In genomic region chr4:95045133-95045532, GRCm38 (mm10) we compare ENCODE assay signal across 12 mouse cellular contexts. TPM values are rescaled to one million over a fixed set of nuclear protein-coding genes. Genes with fewer than 3 reads are reported as not detected.
A peak's percentile ranks its signal among the peaks of the same experiment; 100 is the strongest.
DNase-seq lines count a peak whose midpoint lies in the region; ATAC-seq and TF ChIP-seq lines count a peak whose summit lies in the region.
"Had no signal": no experiment of that assay in that cellular context is flagged by ENCODE, and none has a peak within 500 bp of the region (broad histone marks: within the 10 kb centered on the region; RNA-seq: fewer than 3 reads in every experiment).

No protein-coding gene starts in this region.

- H3K9me3 ChIP-seq in forebrain, postnatal 0 days (ENCODE audit: low read length): no peaks in the 10 kb centered on the region
- no peaks in the 10 kb centered on the region for H3K9me3 ChIP-seq in forebrain, embryonic 12.5 days
- H3K9me3 ChIP-seq in liver, embryonic 14.5 days (ENCODE audit: control insufficient read depth, low read length): no peaks in the 10 kb centered on the region
- no peaks in the 10 kb centered on the region for H3K9me3 ChIP-seq in liver, embryonic 12.5 days (replicated peaks)
- no peaks in the 10 kb centered on the region for H3K9me3 ChIP-seq in forebrain, embryonic 14.5 days (replicated peaks; ENCODE audit: control insufficient read depth, low read length)
- H3K9me3 ChIP-seq: forebrain, embryonic 10.5 days; hindbrain, embryonic 13.5 days; neural tube, embryonic 13.5 days had no signal

- DNase-seq in forebrain, postnatal 0 days: no peak
- no peak for DNase-seq in liver, embryonic 14.5 days (ENCODE audit: low read depth in 3 of 3, low spot score in 3 of 3)
- DNase-seq in ES-CJ7 (ENCODE audit: low read depth, low spot score) (peak; percentile 27), adipocyte (ENCODE audit: low spot score) (no peak)
- no peak for DNase-seq in forebrain, embryonic 14.5 days (ENCODE audit: low spot score)
- DNase-seq: thymus, postnatal 14 days had no signal

- peaks cover 10% of the 10 kb centered on the region; the same call in 1 of the 2 replicates for H3K4me1 ChIP-seq in forebrain, postnatal 0 days (ENCODE audit: insufficient read depth)
- peaks cover 15% of the 10 kb centered on the region for H3K4me1 ChIP-seq in forebrain, embryonic 12.5 days
- no peaks in the 10 kb centered on the region for H3K4me1 ChIP-seq in liver, embryonic 14.5 days (replicated peaks; ENCODE audit: control insufficient read depth in 2 of 2, insufficient read depth in 2 of 2, low read length in 1 of 2)
- H3K4me1 ChIP-seq in liver, embryonic 12.5 days: peaks cover 6% of the 10 kb centered on the region
- H3K4me1 ChIP-seq in forebrain, embryonic 14.5 days (ENCODE audit: control insufficient read depth, insufficient read depth, low read length): 0 out of 2 replicates have a peak, but pooled peaks cover 9% of the 10 kb centered on the region

- no peak for TF ChIP-seq EP300 in liver, embryonic 14.5 days (IDR thresholded peaks at IDR 0.05; ENCODE audit: low read depth)

- H3K9ac ChIP-seq in forebrain, postnatal 0 days: no peak overlapping the region
- H3K9ac ChIP-seq in forebrain, embryonic 12.5 days: no peak overlapping the region
- H3K9ac ChIP-seq in liver, embryonic 14.5 days (replicated peaks): no peak overlapping the region
- H3K9ac ChIP-seq in liver, embryonic 12.5 days: no peak overlapping the region
- no peak overlapping the region for H3K9ac ChIP-seq in forebrain, embryonic 14.5 days (ENCODE audit: low read length)
- H3K9ac ChIP-seq: hindbrain, embryonic 13.5 days; neural tube, embryonic 13.5 days had no signal

- no peak overlapping the region for H3K27ac ChIP-seq in forebrain, postnatal 0 days (ENCODE audit: low read depth, low read length)
- no peak overlapping the region for H3K27ac ChIP-seq in forebrain, embryonic 12.5 days
- no peak overlapping the region for H3K27ac ChIP-seq in liver, embryonic 14.5 days
- H3K27ac ChIP-seq in liver, embryonic 12.5 days: no peak overlapping the region
- no peak overlapping the region for H3K27ac ChIP-seq in forebrain, embryonic 14.5 days (ENCODE audit: low read depth, low read length)
- H3K27ac ChIP-seq: forebrain, embryonic 10.5 days; hindbrain, embryonic 13.5 days; neural tube, embryonic 13.5 days had no signal

- peak; percentile 51 for TF ChIP-seq CTCF in forebrain, postnatal 0 days (IDR thresholded peaks at IDR 0.05; ENCODE audit: low read depth)
- TF ChIP-seq CTCF in liver, embryonic 14.5 days (IDR thresholded peaks at IDR 0.05; ENCODE audit: low read depth): peak; percentile 18; the same call in 1 of the 2 replicates

- no peak for ATAC-seq in forebrain, postnatal 0 days
- ATAC-seq in forebrain, embryonic 12.5 days (ENCODE audit: low FRiP score): no peak
- no peak for ATAC-seq in liver, embryonic 14.5 days (ENCODE audit: insufficient read depth)
- no peak for ATAC-seq in liver, embryonic 12.5 days
- 0 out of 2 replicates have a peak, but pooled peaks have one; percentile 36 for ATAC-seq in megakaryocyte-erythroid progenitor cell, adult 5-6 weeks (replicated peaks; ENCODE audit: low FRiP score, low TSS enrichment, poor library complexity, severe bottlenecking)
- no peak for ATAC-seq in forebrain, embryonic 14.5 days

- no peaks in the 10 kb centered on the region for H3K36me3 ChIP-seq in forebrain, postnatal 0 days (ENCODE audit: insufficient read depth)
- no peaks in the 10 kb centered on the region for H3K36me3 ChIP-seq in forebrain, embryonic 12.5 days (replicated peaks)
- H3K36me3 ChIP-seq in liver, embryonic 14.5 days (replicated peaks; ENCODE audit: control insufficient read depth, insufficient read depth, low read depth): no peaks in the 10 kb centered on the region
- no peaks in the 10 kb centered on the region for H3K36me3 ChIP-seq in liver, embryonic 12.5 days
- no peaks in the 10 kb centered on the region for H3K36me3 ChIP-seq in forebrain, embryonic 14.5 days (ENCODE audit: control insufficient read depth, insufficient read depth, low read length)
- H3K36me3 ChIP-seq: forebrain, embryonic 10.5 days; hindbrain, embryonic 13.5 days; neural tube, embryonic 13.5 days had no signal

- H3K27me3 ChIP-seq in forebrain, postnatal 0 days (ENCODE audit: insufficient read depth, low read length): no peaks in the 10 kb centered on the region
- peaks cover 3% of the 10 kb centered on the region; the same call in 1 of the 2 replicates for H3K27me3 ChIP-seq in forebrain, embryonic 12.5 days
- H3K27me3 ChIP-seq in liver, embryonic 14.5 days (ENCODE audit: control insufficient read depth, insufficient read depth, low read length): peaks cover 12% of the 10 kb centered on the region
- peaks cover 21% of the 10 kb centered on the region for H3K27me3 ChIP-seq in liver, embryonic 12.5 days (replicated peaks)
- no peaks in the 10 kb centered on the region for H3K27me3 ChIP-seq in forebrain, embryonic 14.5 days (replicated peaks; ENCODE audit: control insufficient read depth, insufficient read depth, low read length)
- H3K27me3 ChIP-seq: hindbrain, embryonic 13.5 days; neural tube, embryonic 13.5 days had no signal

- no peak overlapping the region for H3K4me2 ChIP-seq in forebrain, postnatal 0 days (ENCODE audit: low read depth)
- no peak overlapping the region for H3K4me2 ChIP-seq in forebrain, embryonic 12.5 days
- H3K4me2 ChIP-seq in liver, embryonic 14.5 days (ENCODE audit: low read depth): no peak overlapping the region
- no peak overlapping the region for H3K4me2 ChIP-seq in liver, embryonic 12.5 days
- no peak overlapping the region for H3K4me2 ChIP-seq in forebrain, embryonic 14.5 days (ENCODE audit: low read length)
- H3K4me2 ChIP-seq: hindbrain, embryonic 13.5 days; neural tube, embryonic 13.5 days had no signal

- 77% methylated on average over 1 of the region's 1 CpGs for WGBS in forebrain, postnatal 0 days
- WGBS in forebrain, embryonic 12.5 days: 97% methylated on average over 1 of the region's 1 CpGs
- 63% methylated on average over 1 of the region's 1 CpGs for WGBS in liver, embryonic 14.5 days (ENCODE audit: insufficient replicate concordance)
- 71% methylated on average over 1 of the region's 1 CpGs for WGBS in liver, embryonic 12.5 days (ENCODE audit: insufficient replicate concordance)
- 87% methylated on average over 1 of the region's 1 CpGs for WGBS in forebrain, embryonic 14.5 days

- no peak overlapping the region for H3K4me3 ChIP-seq in forebrain, postnatal 0 days (ENCODE audit: low read depth, low read length)
- H3K4me3 ChIP-seq in forebrain, embryonic 12.5 days (replicated peaks): no peak overlapping the region
- no peak overlapping the region for H3K4me3 ChIP-seq in liver, embryonic 14.5 days (ENCODE audit: insufficient read depth in 1 of 2, low read depth in 2 of 2, low read length in 2 of 2)
- no peak overlapping the region for H3K4me3 ChIP-seq in liver, embryonic 12.5 days
- H3K4me3 ChIP-seq in forebrain, embryonic 14.5 days (ENCODE audit: low read depth, low read length): no peak overlapping the region
- H3K4me3 ChIP-seq: forebrain, embryonic 10.5 days; hindbrain, embryonic 13.5 days; neural tube, embryonic 13.5 days had no signal

RNA-seq across cellular contexts. Expression of gene Jun, which starts 6.9 kb away (rescaled TPM):
- total RNA-seq in forebrain, postnatal 0 days (2014; rRNA removed): 39.3 and 42.9 TPM in 2 replicates
- 47.0 and 50.1 TPM in 2 replicates for polyA plus RNA-seq in forebrain, postnatal 0 days (2015; fragmentation: Nextera tagmentation; extraction: Ambion mirVana)
- 101 and 107 TPM in 2 replicates for polyA plus RNA-seq in forebrain, embryonic 12.5 days (2016; fragmentation: Nextera tagmentation; extraction: Ambion mirVana)
- 2.0 and 2.4 TPM in 2 replicates for polyA plus RNA-seq in liver, embryonic 14.5 days (2012; rRNA removed)
- 1.1 and 1.4 TPM in 2 replicates for polyA plus RNA-seq in liver, embryonic 14.5 days (2014; fragmentation: Nextera tagmentation; extraction: Ambion mirVana)
- 12.0 and 12.2 TPM in 2 replicates for polyA plus RNA-seq in liver, embryonic 12.5 days (2016; fragmentation: Nextera tagmentation; extraction: Ambion mirVana)
- total RNA-seq in megakaryocyte-erythroid progenitor cell, adult 5-6 weeks (2014; fragmentation: Nextera tagmentation): 14.9 and 15.6 TPM in 2 replicates
- 167 and 256 TPM in 2 replicates for total RNA-seq in megakaryocyte-erythroid progenitor cell, adult 5-6 weeks (2017)
- 36.0 and 36.4 TPM in 2 replicates for polyA plus RNA-seq in forebrain, embryonic 14.5 days (2014; fragmentation: Nextera tagmentation; extraction: Ambion mirVana)
